Mouse (Mus musculus) lung, postnatal 14 days (tissue): Measurements from ENCODE around the gene H2-Q2.
"Not testable (repeated sequence)": the region's sequence is repeated elsewhere in the genome, so short reads cannot be mapped to it uniquely, and the experiment has no call there.

Experiments used
- DNase-seq: peaks from one replicate; pipeline ENCODE4 v3.0.0; 2021

Gene H2-Q2

DNA sequence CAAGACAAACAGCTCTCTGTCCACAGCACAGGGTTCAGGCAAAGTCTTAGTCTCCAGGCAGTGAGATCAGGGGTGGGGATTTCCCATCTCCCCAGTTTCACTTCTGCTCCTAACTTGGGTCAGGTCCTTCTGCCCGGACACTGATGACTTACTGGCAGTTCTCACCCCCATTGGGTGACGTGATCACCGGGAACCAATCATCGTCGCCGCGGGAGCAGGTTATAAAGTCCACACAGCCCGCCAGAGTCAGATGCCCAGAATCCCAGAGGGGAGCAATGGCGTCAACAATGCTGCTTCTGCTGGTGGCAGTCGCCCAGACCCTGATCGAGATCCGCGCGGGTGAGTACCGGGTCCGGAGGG is 37.3 kb downstream of the H2-Q2 start, which contains the start of gene H2-Q4:
Gene H2-Q4, plus strand, starts transcription at position 249 of the 360 bp plus-strand sequence.
- peak; percentile 96 for DNase-seq

DNA sequence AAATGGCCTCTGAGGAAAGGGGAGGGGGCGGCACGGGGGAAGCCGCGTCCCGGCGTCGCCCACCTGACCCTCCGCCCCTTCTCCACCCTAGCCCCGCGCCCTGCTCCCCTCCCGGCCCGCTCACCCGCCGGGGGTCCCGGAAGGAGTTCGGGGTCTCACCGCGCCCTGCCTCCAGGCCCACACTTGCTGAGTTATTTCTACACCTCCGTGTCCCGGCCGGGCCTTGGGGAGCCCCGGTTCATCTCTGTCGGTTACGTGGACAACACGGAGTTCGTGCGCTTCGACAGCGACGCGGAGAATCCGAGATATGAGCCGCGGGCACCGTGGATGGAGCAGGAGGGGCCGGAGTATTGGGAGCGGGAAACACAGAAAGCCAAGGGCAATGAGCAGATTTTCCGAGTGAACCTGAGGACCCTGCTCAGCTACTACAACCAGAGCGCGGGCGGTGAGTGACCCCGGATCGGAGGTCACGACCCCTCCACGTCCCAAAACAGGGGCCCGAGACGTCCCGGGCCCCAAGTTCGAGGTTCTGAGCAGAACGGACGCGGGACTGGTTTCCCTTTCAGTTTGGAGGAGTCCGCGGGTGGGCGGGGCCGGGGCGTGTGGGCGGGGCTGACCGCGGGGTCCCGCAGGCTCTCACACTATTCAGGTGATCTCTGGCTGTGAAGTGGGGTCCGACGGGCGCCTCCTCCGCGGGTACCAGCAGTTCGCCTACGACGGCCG is 37.8 kb downstream of the H2-Q2 start:
- DNase-seq = peak; percentile 55

DNA sequence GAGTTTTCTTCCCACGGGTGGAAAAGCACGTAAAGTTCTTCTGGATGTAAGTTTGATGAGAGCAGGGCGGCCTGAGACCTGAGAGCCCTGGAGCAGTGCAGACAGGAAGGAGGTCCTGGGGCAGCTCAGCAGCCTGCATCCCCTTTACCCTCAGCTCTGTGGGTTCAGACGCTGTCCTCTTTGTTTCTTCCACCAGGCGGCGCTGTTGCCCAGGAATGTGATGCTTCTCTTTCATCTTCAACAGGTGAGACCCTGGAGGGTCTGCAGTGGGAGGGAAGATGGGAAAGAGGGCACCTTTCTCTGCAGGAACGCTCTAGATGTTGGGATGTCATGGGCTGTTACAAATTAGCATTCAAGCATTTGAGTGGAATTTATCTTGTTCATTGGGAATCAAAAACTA is 47.8 kb downstream of the H2-Q2 start:
- peak; percentile 59 for DNase-seq

DNA sequence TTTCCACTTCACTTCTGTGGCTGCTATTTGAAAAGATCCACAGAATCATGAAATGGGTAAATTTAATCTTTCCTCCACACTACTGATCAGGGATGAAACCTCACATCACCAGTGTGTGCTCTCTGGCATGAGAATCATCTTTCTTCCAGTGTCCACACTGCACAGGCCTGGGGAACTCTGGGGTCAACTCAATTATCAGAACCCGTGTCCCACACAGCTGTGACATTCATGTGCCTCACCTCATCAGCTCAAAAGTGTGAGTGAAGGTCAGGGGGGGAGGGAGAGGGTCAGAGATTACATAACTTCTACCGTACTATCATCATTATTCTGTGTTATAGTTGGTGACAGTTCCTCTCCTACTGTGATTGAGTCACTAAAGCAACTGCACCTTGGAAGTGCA is 50.6 kb downstream of the H2-Q2 start:
- not testable (repeated sequence) for DNase-seq

DNA sequence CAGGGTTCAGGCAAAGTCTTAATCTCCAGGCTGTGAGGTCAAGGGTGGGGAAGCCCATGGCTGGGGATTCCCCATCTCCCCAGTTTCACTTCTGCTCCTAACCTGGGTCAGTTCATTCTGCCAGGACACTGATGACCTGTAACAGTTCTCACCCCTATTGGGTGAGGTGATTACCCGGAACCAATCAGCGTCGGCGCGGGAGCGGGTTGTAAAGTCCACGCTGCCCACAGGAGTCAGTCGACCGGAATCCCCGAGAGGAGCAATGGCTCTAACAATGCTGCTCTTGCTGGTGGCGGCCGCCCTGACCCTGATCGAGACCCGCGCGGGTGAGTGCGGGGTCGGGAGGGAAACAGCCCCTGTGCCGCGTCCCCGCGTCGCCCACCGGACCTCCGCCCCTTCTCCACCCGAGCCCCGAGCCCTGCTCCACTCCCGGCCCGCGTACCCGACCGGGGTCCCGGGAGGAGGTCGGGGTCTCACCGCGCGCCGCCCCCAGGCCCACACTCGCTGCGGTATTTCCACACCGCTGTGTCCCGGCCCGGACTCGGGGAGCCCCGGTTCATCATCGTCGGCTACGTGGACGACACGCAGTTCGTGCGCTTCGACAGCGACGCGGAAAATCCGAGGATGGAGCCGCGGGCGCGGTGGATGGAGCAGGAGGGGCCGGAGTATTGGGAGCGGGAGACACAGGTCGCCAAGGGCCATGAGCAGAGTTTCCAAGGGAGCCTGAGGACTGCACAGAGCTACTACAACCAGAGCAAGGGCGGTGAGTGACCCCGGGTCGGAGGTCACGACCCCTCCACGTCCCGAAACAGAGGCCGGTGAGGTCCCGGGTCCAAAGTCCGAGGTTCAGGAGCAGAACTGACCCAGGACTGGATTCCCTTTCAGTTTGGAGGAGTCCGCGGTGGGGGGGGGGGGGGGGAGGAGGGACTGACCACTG is 52.1 kb downstream of the H2-Q2 start:
- DNase-seq = peak; percentile 10
